Mouse (Mus musculus) neural tube, embryonic 13.5 days (tissue): ENCODE measurements around the gene Cd300ld3. TPM values are rescaled to one million over a fixed set of nuclear protein-coding genes. Genes with fewer than 3 reads are reported as not detected.

Source experiments
- ATAC-seq: fragments of 200-750 bp; cut with Nextera tagmentation; 2 replicates; pipeline ENCODE4 v1.8.0; 2017; ENCODE audit warnings: low read depth, mild to moderate bottlenecking, moderate TSS enrichment, moderate library complexity
- H3K27ac ChIP-seq: fragments of 300-500 bp; sonication (generic); replicated peaks from 2 replicates; pipeline ENCODE4 v1.5.1; 2015; ENCODE audit warnings: moderate library complexity, mild to moderate bottlenecking, inconsistent platforms
- H3K27me3 ChIP-seq: fragments of 300-500 bp; sonication (generic); 2 replicates; pipeline ENCODE4 v1.6.1; 2015; ENCODE audit warnings: mild to moderate bottlenecking, inconsistent platforms
- H3K36me3 ChIP-seq: fragments of 300-500 bp; sonication (generic); 2 replicates; pipeline ENCODE4 v1.6.1; 2015; ENCODE audit warnings: mild to moderate bottlenecking, inconsistent platforms
- H3K4me1 ChIP-seq: fragments of 300-500 bp; sonication (generic); replicated peaks from 2 replicates; pipeline ENCODE4 v1.6.1; 2015; ENCODE audit warnings: inconsistent platforms
- H3K4me2 ChIP-seq: fragments of 300-500 bp; sonication (generic); 2 replicates; pipeline ENCODE4 v1.6.1; 2015; ENCODE audit warnings: inconsistent platforms, mild to moderate bottlenecking, moderate library complexity
- H3K4me3 ChIP-seq: fragments of 300-500 bp; sonication (generic); 2 replicates; pipeline ENCODE4 v1.5.1; 2015; ENCODE audit warnings: mild to moderate bottlenecking, inconsistent platforms
- H3K9ac ChIP-seq: fragments of 300-500 bp; sonication (generic); 2 replicates; pipeline ENCODE4 v1.6.1; 2015; ENCODE audit warnings: moderate library complexity, mild to moderate bottlenecking, inconsistent platforms
- H3K9me3 ChIP-seq: fragments of 300-500 bp; sonication (generic); 2 replicates; pipeline ENCODE4 v1.6.1; 2016; ENCODE audit warnings: inconsistent platforms
- WGBS: fragments of 180-500 bp; shearing (Covaris S2); methylation state at CpG from one replicate; pipeline ENCODE4 v1.1.7; 2015; 5-methylcytosine and 5-hydroxymethylcytosine counted together
- polyA plus RNA-seq: library from polyadenylated mRNA; unstranded; fragments of >200 nt; fragmentation: Nextera tagmentation; extraction: Ambion mirVana; gene quantifications from 2 replicates; pipeline ENCODE4 v1.2.1, GENCODE M21; 2015

The Cd300ld3 gene
- polyA plus RNA-seq, 1 experiment from 2014 or later = not detected

GRCm38 (mm10) chr11:115077436-115077835 is 29.2 kb upstream of the Cd300ld3 start:
- Histone ChIP-seq H3K4me2 (no peak overlapping the region), H3K27me3 (peaks cover 34% of the 10 kb centered on the region), H3K4me1 (no peaks in the 10 kb centered on the region), H3K36me3 (no peaks in the 10 kb centered on the region), H3K9me3 (no peaks in the 10 kb centered on the region), H3K27ac (no peak overlapping the region), H3K9ac (no peak overlapping the region), H3K4me3 (no peak overlapping the region)
- 96% methylated on average over 1 of the region's 1 CpGs for WGBS
- no peak for ATAC-seq

- no peak overlapping the region for H3K27ac ChIP-seq
- no peaks in the 10 kb centered on the region for H3K9me3 ChIP-seq
- H3K9ac ChIP-seq = no peak overlapping the region
- peaks cover 14% of the 10 kb centered on the region for H3K4me1 ChIP-seq
- H3K27me3 ChIP-seq = peaks cover 24% of the 10 kb centered on the region
- ATAC-seq = no peak
- no peaks in the 10 kb centered on the region for H3K36me3 ChIP-seq
- WGBS = 44% methylated on average over 5 of the region's 5 CpGs
- H3K4me3 ChIP-seq = no peak overlapping the region
- H3K4me2 ChIP-seq = no peak overlapping the region
Measured at GRCm38 (mm10) chr11:115075859-115076258, 27.6 kb upstream of the Cd300ld3 start.

- WGBS = 74% methylated on average over 7 of the region's 7 CpGs
- peaks cover 28% of the 10 kb centered on the region for H3K27me3 ChIP-seq
- peaks cover 18% of the 10 kb centered on the region for H3K4me1 ChIP-seq
- no peak overlapping the region for H3K4me2 ChIP-seq
- no peak overlapping the region for H3K27ac ChIP-seq
- no peak for ATAC-seq
- H3K4me3 ChIP-seq = no peak overlapping the region
- H3K36me3 ChIP-seq = no peaks in the 10 kb centered on the region
- no peaks in the 10 kb centered on the region for H3K9me3 ChIP-seq
- no peak overlapping the region for H3K9ac ChIP-seq
Measured at GRCm38 (mm10) chr11:115075407-115075806, 27.2 kb upstream of the Cd300ld3 start.

GRCm38 (mm10) chr11:115073002-115073401 is 24.8 kb upstream of the Cd300ld3 start:
- 64% methylated on average over 5 of the region's 5 CpGs for WGBS
- ATAC-seq = no peak
- Histone ChIP-seq H3K27ac (no peak overlapping the region), H3K9me3 (no peaks in the 10 kb centered on the region), H3K4me3 (no peak overlapping the region), H3K4me1 (peaks cover 19% of the 10 kb centered on the region), H3K4me2 (no peak overlapping the region), H3K36me3 (no peaks in the 10 kb centered on the region), H3K27me3 (peaks cover 52% of the 10 kb centered on the region), H3K9ac (no peak overlapping the region)

- 15% methylated on average over 13 of the region's 14 CpGs for WGBS
- Histone ChIP-seq H3K4me1 (peaks cover 19% of the 10 kb centered on the region), H3K4me2 (peak overlapping the region; percentile 47), H3K4me3 (peak overlapping the region; percentile 5; the same call in 1 of the 2 replicates), H3K36me3 (no peaks in the 10 kb centered on the region), H3K27me3 (peaks cover 57% of the 10 kb centered on the region), H3K27ac (peak overlapping the region; percentile 57), H3K9me3 (no peaks in the 10 kb centered on the region), H3K9ac (0 out of 2 replicates have a peak overlapping the region, but pooled peaks have one; percentile 19)
- ATAC-seq = no peak
Measured at GRCm38 (mm10) chr11:115071631-115072294, 23.6 kb upstream of the Cd300ld3 start.

GRCm38 (mm10) chr11:115071015-115071551 is 22.9 kb upstream of the Cd300ld3 start:
- Histone ChIP-seq H3K4me3 (peak overlapping the region; percentile 5; the same call in 1 of the 2 replicates), H3K27ac (peak overlapping the region; percentile 57), H3K27me3 (peaks cover 55% of the 10 kb centered on the region)

GRCm38 (mm10) chr11:115066768-115067167 is 18.6 kb upstream of the Cd300ld3 start:
- no peaks in the 10 kb centered on the region for H3K36me3 ChIP-seq
- WGBS = 73% methylated on average over 6 of the region's 6 CpGs

More at GRCm38 (mm10) chr11:115071015-115071551, 22.9 kb upstream of the Cd300ld3 start:
- no peaks in the 10 kb centered on the region for H3K36me3 ChIP-seq
- peak overlapping the region; percentile 47 for H3K4me2 ChIP-seq
- ATAC-seq = peak; percentile 40; the same call in 1 of the 2 replicates
- H3K9ac ChIP-seq = 0 out of 2 replicates have a peak overlapping the region, but pooled peaks have one; percentile 19
- no peaks in the 10 kb centered on the region for H3K9me3 ChIP-seq
- peaks cover 19% of the 10 kb centered on the region for H3K4me1 ChIP-seq
- WGBS = 3% methylated on average over 9 of the region's 9 CpGs

GRCm38 (mm10) chr11:115062077-115062476 is 13.9 kb upstream of the Cd300ld3 start, which contains the start of gene Cd300e:
Cd300e (minus strand) TSS chr11:115062177.
- H3K36me3 ChIP-seq = no peaks in the 10 kb centered on the region
- H3K27me3 ChIP-seq = peaks cover 9% of the 10 kb centered on the region; the same call in 1 of the 2 replicates
- H3K27ac ChIP-seq = no peak within 1 kb of the TSS
- H3K9me3 ChIP-seq = no peaks in the 10 kb centered on the region
- no peak within 1 kb of the TSS for H3K4me3 ChIP-seq
- no peaks in the 10 kb centered on the region for H3K4me1 ChIP-seq
- H3K4me2 ChIP-seq = no peak within 1 kb of the TSS
- H3K9ac ChIP-seq = no peak within 1 kb of the TSS
- 33% methylated on average over 5 of the region's 5 CpGs for WGBS
- no peak for ATAC-seq

More at GRCm38 (mm10) chr11:115066768-115067167, 18.6 kb upstream of the Cd300ld3 start:
- Histone ChIP-seq H3K4me2 (no peak overlapping the region), H3K9me3 (no peaks in the 10 kb centered on the region), H3K4me1 (peaks cover 14% of the 10 kb centered on the region), H3K27ac (no peak overlapping the region), H3K4me3 (no peak overlapping the region), H3K9ac (no peak overlapping the region), H3K27me3 (peaks cover 38% of the 10 kb centered on the region)
- ATAC-seq = no peak

GRCm38 (mm10) chr11:115059797-115060196 is 11.6 kb upstream of the Cd300ld3 start:
- Histone ChIP-seq H3K27ac (no peak overlapping the region), H3K36me3 (no peaks in the 10 kb centered on the region), H3K4me2 (no peak overlapping the region), H3K9ac (no peak overlapping the region), H3K9me3 (no peaks in the 10 kb centered on the region), H3K4me1 (no peaks in the 10 kb centered on the region), H3K4me3 (no peak overlapping the region), H3K27me3 (peaks cover 9% of the 10 kb centered on the region; the same call in 1 of the 2 replicates)
- WGBS = 94% methylated on average over 2 of the region's 2 CpGs
- no peak for ATAC-seq

GRCm38 (mm10) chr11:115058701-115059100 is 10.5 kb upstream of the Cd300ld3 start:
- H3K9me3 ChIP-seq = no peaks in the 10 kb centered on the region
- no peak for ATAC-seq
- no peak overlapping the region for H3K27ac ChIP-seq
- H3K9ac ChIP-seq = no peak overlapping the region
- no peaks in the 10 kb centered on the region for H3K4me1 ChIP-seq
- H3K36me3 ChIP-seq = no peaks in the 10 kb centered on the region
- 79% methylated on average over 4 of the region's 4 CpGs for WGBS
- H3K27me3 ChIP-seq = peaks cover 7% of the 10 kb centered on the region; the same call in 1 of the 2 replicates
- no peak overlapping the region for H3K4me3 ChIP-seq
- H3K4me2 ChIP-seq = no peak overlapping the region

GRCm38 (mm10) chr11:115054537-115054936 is 6.3 kb upstream of the Cd300ld3 start:
- Histone ChIP-seq H3K9me3 (no peaks in the 10 kb centered on the region), H3K27me3 (peaks cover 12% of the 10 kb centered on the region), H3K36me3 (no peaks in the 10 kb centered on the region), H3K4me3 (no peak overlapping the region), H3K4me2 (no peak overlapping the region), H3K27ac (no peak overlapping the region), H3K9ac (no peak overlapping the region), H3K4me1 (no peaks in the 10 kb centered on the region)
- no peak for ATAC-seq

GRCm38 (mm10) chr11:115052991-115053390 is 4.8 kb upstream of the Cd300ld3 start:
- Histone ChIP-seq H3K27ac (no peak overlapping the region), H3K9me3 (no peaks in the 10 kb centered on the region), H3K27me3 (peaks cover 12% of the 10 kb centered on the region), H3K4me2 (no peak overlapping the region), H3K4me1 (no peaks in the 10 kb centered on the region), H3K36me3 (no peaks in the 10 kb centered on the region), H3K9ac (no peak overlapping the region), H3K4me3 (no peak overlapping the region)
- no peak for ATAC-seq
- WGBS = 90% methylated on average over 1 of the region's 1 CpGs
